Mouse (Mus musculus): ENCODE results near the gene Fbf1. TPM values are rescaled to one million over a fixed set of nuclear protein-coding genes. Genes with fewer than 3 reads are reported as not detected.
A peak's percentile ranks its signal among the peaks of the same experiment; 100 is the strongest.

The Fbf1 gene
- total RNA-seq (2021): 10 to 100 TPM; 17.4 to 17.7 TPM

GRCm38 (mm10) chr11:116167884-116168439 is at the start of gene Fbf1:
Gene Fbf1 (minus strand): TSS chr11:116168166.
- intact Hi-C loops (cut with DNase I): loop anchor here (2.0 kb wide), 1 partner anchor 29 kb away; the partner anchor contains the start of gene Mrpl38
- peak; percentile 97 for DNase-seq

- intact Hi-C loops (cut with DNase I): no loop called here
- DNase-seq: no peak
Measured at GRCm38 (mm10) chr11:116216549-116216948, 48.6 kb upstream of the Fbf1 start.

DNA sequence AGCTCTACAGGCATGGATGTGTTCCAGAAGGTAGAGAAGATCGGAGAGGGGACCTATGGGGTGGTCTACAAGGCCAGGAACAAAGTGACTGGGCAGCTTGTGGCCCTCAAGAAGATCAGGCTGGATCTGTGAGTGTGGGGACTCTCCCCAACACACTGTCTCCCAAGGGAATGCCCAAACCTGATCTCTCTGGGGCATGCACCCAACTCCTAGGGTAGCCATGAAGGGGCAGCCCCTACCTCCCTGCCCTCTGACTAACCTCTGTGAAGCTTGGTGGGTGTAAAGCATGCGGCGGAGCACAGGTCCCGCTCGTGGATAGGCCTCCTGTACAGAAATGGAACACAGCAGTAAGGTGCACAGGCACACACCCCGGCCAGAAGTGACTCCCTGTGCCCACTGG is 48.0 kb upstream of the Fbf1 start:
- no peak for DNase-seq
- intact Hi-C loops (cut with DNase I): no loop called here

DNA sequence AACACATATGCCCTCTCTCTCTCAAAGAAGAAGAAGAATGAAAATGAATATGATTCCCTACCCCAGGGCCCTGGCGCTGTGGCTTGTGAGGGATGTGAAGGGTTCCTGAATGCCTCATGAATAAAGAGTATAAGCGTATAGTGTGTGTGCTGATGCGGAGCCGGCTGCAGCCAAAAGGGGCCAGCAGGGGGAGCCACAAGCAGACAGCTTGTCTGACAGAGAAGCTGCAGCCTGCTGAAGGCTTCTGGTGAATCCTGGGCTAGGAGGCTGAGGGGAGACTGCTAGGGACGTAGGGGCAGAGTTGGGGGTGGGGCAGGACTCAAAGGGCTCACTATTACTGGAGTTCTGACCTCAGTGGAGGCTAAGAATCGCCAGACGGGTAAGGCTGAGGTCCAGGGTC is 47.2 kb upstream of the Fbf1 start:
- DNase-seq: peak in 1 of 2 experiments; percentile 36
- intact Hi-C loops (cut with DNase I): no loop called here

GRCm38 (mm10) chr11:116213877-116214510 is 46.0 kb upstream of the Fbf1 start:
- intact Hi-C loops (cut with DNase I): no loop called here

DNA sequence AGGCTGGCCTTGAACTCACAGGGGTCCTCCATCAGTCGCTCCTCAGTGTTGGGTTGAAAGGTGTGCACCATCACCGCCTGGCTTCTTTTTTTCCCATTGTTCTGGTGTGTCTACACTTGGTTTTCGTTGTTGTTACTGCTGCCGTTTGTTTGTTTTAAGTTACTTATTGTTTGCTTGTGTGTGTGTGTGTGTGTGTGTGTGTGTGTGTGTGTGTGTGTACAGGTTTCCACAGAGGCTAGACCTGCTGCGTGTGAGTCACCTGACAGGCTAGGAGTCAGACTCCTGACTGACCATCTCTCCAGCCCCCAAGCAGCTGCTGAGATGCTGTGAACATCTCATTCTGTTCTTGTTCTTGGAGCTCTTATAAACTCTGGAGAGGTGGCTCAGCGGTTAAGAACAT is 44.9 kb upstream of the Fbf1 start:
- intact Hi-C loops (cut with DNase I): no loop called here
- no peak for DNase-seq

More at GRCm38 (mm10) chr11:116213877-116214510, 46.0 kb upstream of the Fbf1 start:
- DNase-seq: no peak

- intact Hi-C loops (cut with DNase I): no loop called here
- DNase-seq: no peak
Measured at GRCm38 (mm10) chr11:116210696-116211095, 42.7 kb upstream of the Fbf1 start.

DNA sequence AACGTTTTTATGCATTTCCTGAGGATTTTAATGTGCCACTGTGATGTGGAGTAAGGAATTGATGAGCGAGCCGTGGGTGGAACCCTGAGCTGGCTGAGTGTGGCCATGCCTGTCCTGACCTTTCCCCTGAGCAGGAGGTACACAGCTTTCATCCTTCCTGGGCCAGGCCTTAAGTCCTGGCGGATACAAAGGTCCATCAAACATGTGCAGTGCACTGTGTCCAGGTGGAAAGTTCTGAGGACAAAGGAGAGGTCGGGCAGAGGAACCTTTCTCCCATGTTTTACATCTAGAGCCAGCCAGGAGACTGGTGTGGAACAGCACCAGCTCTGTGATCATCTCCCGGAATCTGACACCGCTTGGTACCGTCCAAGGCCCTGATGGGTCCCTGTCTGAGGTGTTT is 41.3 kb upstream of the Fbf1 start:
- intact Hi-C loops (cut with DNase I): no loop called here
- no peak for DNase-seq

- intact Hi-C loops (cut with DNase I): no loop called here
- no peak for DNase-seq
Measured at GRCm38 (mm10) chr11:116208660-116209059, 40.7 kb upstream of the Fbf1 start.

- intact Hi-C loops (cut with DNase I): no loop called here
- DNase-seq: no peak
Measured at GRCm38 (mm10) chr11:116206678-116207077, 38.7 kb upstream of the Fbf1 start.

- no peak for DNase-seq
- intact Hi-C loops (cut with DNase I): no loop called here
Measured at GRCm38 (mm10) chr11:116203150-116203549, 35.2 kb upstream of the Fbf1 start.

DNA sequence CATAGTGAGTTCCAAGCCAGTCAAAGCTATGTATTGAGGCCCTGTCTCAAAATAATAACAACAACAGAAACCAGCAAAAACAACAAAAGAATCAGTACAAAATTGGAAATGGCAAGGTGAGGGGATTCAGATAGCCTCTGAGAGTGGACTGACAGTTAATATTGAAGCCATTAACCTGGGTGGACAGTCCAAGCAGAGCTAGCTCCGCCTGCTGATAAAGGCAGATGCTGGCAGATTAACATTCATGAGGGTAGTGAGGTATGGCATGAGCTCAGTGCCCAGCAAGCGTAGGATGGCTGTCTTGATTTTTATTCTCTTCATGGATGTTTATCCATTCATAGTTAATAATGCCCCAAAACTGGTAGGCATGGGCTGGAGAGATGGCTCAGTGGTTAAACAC is 33.2 kb upstream of the Fbf1 start:
- intact Hi-C loops (cut with DNase I): no loop called here
- no peak for DNase-seq

GRCm38 (mm10) chr11:116198639-116199531 is 30.9 kb upstream of the Fbf1 start, which contains the start of the genes Ten1 and Acox1:
Gene Ten1 (plus strand): TSS chr11:116198855.
Gene Acox1 (minus strand): TSS chr11:116199045.
- intact Hi-C loops (cut with DNase I): loop anchor here (2.0 kb wide), 2 partner anchors 20 to 60 kb away; partner anchors contain the start of gene Mrpl38

GRCm38 (mm10) chr11:116198132-116198531 is 30.2 kb upstream of the Fbf1 start:
- intact Hi-C loops (cut with DNase I): loop anchor here (2.0 kb wide), 2 partner anchors 21 to 59 kb away; partner anchors contain the start of gene Mrpl38
- DNase-seq: no peak

More at GRCm38 (mm10) chr11:116198639-116199531, 30.9 kb upstream of the Fbf1 start, which contains the start of the genes Ten1 and Acox1:
- peak; percentile 99 for DNase-seq

DNA sequence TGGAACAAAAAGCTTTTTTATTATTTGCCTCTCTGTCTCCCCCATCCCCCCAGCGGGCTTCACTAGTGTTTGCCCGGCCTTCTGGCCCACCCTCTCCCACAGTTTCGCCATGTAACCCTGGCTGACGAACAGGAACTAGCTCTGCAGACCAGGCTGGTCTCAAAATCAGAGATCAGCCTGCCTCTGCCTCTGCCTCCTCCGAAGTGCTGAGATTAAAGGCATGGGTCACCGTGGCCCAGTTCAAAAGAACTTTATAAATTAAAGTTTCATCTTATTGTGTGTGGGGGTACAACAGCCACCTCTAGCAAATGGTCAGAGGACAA is 29.6 kb upstream of the Fbf1 start:
- DNase-seq: no peak
- intact Hi-C loops (cut with DNase I): no loop called here

DNA sequence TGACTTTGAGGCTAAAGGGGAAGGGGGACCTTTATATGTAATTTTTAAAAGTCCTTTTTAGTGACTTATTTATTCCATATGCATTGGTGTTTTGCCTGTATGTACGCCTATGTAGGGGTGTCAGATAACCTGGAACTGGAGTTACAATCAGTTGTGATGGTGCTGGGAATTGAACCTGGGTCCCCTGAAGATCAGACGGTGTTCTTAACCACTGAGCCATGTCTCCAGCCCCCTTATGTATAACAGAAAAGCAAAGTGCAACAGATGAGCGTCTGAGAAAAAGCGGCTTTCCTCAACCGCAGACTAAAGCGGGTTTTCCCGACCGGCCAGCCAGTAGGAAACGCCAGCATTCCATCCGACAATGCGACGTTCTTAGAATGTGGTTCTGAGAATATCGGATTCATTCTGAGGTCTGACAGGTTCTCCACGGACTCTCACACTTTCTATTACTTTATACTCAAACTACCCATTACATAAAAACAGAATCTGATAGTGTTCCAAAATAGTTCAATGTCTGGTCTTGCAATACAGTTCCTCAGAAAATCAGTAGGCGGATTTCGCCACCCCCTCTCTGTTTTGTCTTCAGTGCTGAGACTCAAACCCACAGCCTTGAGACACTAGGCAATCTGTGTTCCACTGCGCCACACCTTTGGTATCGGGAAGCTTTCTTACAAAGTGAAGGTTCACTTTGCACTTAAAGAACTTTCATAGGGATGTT is 29.1 kb upstream of the Fbf1 start:
- no peak for DNase-seq
- intact Hi-C loops (cut with DNase I): no loop called here

DNA sequence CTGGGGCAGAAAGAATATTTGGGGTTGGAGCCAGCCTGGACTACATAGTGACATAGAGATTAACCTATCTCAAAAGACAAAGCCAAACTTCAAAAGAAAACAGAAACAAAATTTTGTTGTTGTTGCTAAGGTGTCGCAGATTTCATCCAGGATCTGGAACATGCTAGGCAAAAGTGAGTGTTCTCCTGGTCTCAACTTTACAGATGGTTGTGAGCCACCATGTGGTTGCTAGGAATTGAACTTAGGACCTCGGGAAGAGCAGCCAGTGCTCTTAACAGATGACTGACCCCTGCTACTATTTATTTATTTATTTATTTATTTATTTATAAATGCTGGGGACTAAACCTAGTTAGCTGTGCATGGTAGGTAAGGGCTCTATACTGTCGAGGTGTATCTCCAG is 28.4 kb upstream of the Fbf1 start:
- no peak for DNase-seq
- intact Hi-C loops (cut with DNase I): no loop called here

GRCm38 (mm10) chr11:116195252-116195651 is 27.3 kb upstream of the Fbf1 start:
- no peak for DNase-seq
- intact Hi-C loops (cut with DNase I): no loop called here

DNA sequence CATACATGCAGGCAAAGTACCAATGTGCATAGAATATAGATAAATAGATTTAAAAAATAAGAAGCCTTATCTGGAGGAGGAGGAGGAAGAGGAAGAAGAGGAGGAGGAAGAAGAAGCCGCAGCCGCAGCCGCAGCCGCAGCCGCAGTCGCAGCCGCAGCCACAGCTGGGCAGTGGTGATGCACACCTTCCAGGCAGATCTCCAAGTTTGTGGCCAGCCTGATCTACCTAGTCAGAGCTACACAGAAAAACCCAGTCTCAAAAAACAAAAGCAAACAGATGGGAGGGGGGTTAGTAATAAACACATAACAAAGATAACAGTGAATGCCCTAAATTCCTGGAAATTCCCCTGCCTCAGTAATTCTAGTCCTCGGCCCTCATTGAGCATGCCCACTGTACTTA is 26.7 kb upstream of the Fbf1 start:
- intact Hi-C loops (cut with DNase I): no loop called here
- DNase-seq: no peak

DNA sequence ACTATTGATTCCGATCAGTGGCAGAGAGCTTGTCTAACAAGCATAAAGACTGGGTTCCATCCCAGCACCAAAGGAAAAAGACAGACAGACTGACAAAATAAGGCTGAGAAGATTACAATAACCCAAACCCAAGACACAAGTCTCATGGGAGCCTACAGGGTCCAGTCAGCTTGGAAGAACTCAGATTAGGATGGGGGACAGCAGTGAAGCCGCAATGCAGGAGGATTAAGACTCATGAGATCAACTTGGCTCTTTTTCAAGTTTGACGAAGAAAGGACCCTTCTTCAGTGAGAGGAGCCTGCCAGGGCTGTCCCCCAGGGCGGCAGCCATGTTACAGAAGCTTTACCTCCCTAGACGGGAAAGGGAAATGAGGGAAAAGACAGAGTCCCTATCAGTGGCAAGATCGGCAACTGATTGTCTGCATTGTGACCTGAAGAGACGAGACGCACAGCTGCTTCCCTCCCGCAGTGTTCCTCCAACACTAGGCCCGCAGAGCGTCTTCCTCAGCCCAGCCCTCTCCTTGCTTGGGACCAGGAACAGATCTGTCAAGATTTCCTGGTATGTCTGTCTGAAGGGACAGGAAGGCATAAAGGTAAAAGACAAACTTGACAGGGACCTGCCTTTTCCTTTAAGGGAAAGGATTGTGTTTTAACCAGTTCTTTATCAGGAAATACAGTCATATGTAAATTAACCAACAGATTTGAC is 19.4 kb upstream of the Fbf1 start:
- intact Hi-C loops (cut with DNase I): no loop called here
- DNase-seq: no peak
